Mouse (Mus musculus): ENCODE measurements around the gene Gps2. TPM values are rescaled to one million over a fixed set of nuclear protein-coding genes. Genes with fewer than 3 reads are reported as not detected.

The Gps2 gene
- polyA plus RNA-seq, 1 experiment from 2014 or later, result 99.1 TPM

- 1% methylated on average over 49 of the region's 49 CpGs for WGBS
Observed at GRCm38 (mm10) chr11:69965271-69966005, 51.8 kb downstream of the Gps2 start.

More at GRCm38 (mm10) chr11:69965271-69966005, 51.8 kb downstream of the Gps2 start:
- Histone ChIP-seq H3K4me1 (peaks cover 11% of the 10 kb centered on the region), H3K4me2 (peak overlapping the region; percentile 46), H3K36me3 (replicated peaks) (peaks cover 23% of the 10 kb centered on the region), H3K27ac (no peak overlapping the region), H3K9me3 (no peaks in the 10 kb centered on the region), H3K27me3 (peaks cover 75% of the 10 kb centered on the region), H3K9ac (no peak overlapping the region), H3K4me3 (replicated peaks) (peak overlapping the region; percentile 31)
- ATAC-seq (ENCODE audit: low FRiP score), result no peak

Small RNA genes within 50 kb of the gene (microRNA-seq; reads per million reads assigned to microRNA genes)
- gene Mir6924, result not detected

Other genes with a start within 250 kb of the Gps2 start
- gene Cd68, start 247.7 kb upstream of the Gps2 start, polyA plus RNA-seq (2016; fragmentation: Nextera tagmentation; extraction: Ambion mirVana), result 5.5 TPM in 2 replicates
- gene Eif4a1, start 241.5 kb upstream of the Gps2 start, polyA plus RNA-seq (2016; fragmentation: Nextera tagmentation; extraction: Ambion mirVana), result 694 and 751 TPM in 2 replicates
- 106 and 119 TPM in 2 replicates for gene Senp3, start 231.8 kb upstream of the Gps2 start, polyA plus RNA-seq (2016; fragmentation: Nextera tagmentation; extraction: Ambion mirVana)
- 0.26 TPM in 1 of 2 replicates, not detected in the other for gene Tnfsf13, start 228.1 kb upstream of the Gps2 start, polyA plus RNA-seq (2016; fragmentation: Nextera tagmentation; extraction: Ambion mirVana)
- 1.3 and 1.6 TPM in 2 replicates for gene Tnfsf12, start 218.0 kb upstream of the Gps2 start, polyA plus RNA-seq (2016; fragmentation: Nextera tagmentation; extraction: Ambion mirVana)
- gene Tnfsfm13, start 217.8 kb upstream of the Gps2 start, polyA plus RNA-seq (2016; fragmentation: Nextera tagmentation; extraction: Ambion mirVana), result 0.51 and 0.84 TPM in 2 replicates
- gene Polr2a, start 155.3 kb upstream of the Gps2 start, polyA plus RNA-seq (2016; fragmentation: Nextera tagmentation; extraction: Ambion mirVana), result 31.3 and 35.4 TPM in 2 replicates
- 0.13 and 0.33 TPM in 2 replicates for gene Slc35g3, start 151.9 kb upstream of the Gps2 start, polyA plus RNA-seq (2016; fragmentation: Nextera tagmentation; extraction: Ambion mirVana)
- 1.3 and 1.5 TPM in 2 replicates for gene Zbtb4, start 148.0 kb upstream of the Gps2 start, polyA plus RNA-seq (2016; fragmentation: Nextera tagmentation; extraction: Ambion mirVana)
- 1.2 and 1.8 TPM in 2 replicates for gene Chrnb1, start 117.9 kb upstream of the Gps2 start, polyA plus RNA-seq (2016; fragmentation: Nextera tagmentation; extraction: Ambion mirVana)
- 2.6 and 3.2 TPM in 2 replicates for gene Fgf11, start 112.0 kb upstream of the Gps2 start, polyA plus RNA-seq (2016; fragmentation: Nextera tagmentation; extraction: Ambion mirVana)
- 0.76 and 1.3 TPM in 2 replicates for gene Tmem102, start 108.3 kb upstream of the Gps2 start, polyA plus RNA-seq (2016; fragmentation: Nextera tagmentation; extraction: Ambion mirVana)
- gene Gm39566, start 98.6 kb upstream of the Gps2 start, polyA plus RNA-seq (2016; fragmentation: Nextera tagmentation; extraction: Ambion mirVana), result not detected in 2 replicates
- gene Spem2, start 95.4 kb upstream of the Gps2 start, polyA plus RNA-seq (2016; fragmentation: Nextera tagmentation; extraction: Ambion mirVana), result not detected in 2 replicates
- 0.24 and 0.26 TPM in 2 replicates for gene Spem1, start 91.7 kb upstream of the Gps2 start, polyA plus RNA-seq (2016; fragmentation: Nextera tagmentation; extraction: Ambion mirVana)
- gene Nlgn2, start 76.1 kb upstream of the Gps2 start, polyA plus RNA-seq (2016; fragmentation: Nextera tagmentation; extraction: Ambion mirVana), result 13.3 and 14.0 TPM in 2 replicates
- 285 and 294 TPM in 2 replicates for gene Tmem256, start 75.4 kb upstream of the Gps2 start, polyA plus RNA-seq (2016; fragmentation: Nextera tagmentation; extraction: Ambion mirVana)
- 55.1 and 56.3 TPM in 2 replicates for gene Plscr3, start 67.5 kb upstream of the Gps2 start, polyA plus RNA-seq (2016; fragmentation: Nextera tagmentation; extraction: Ambion mirVana)
- gene Tnk1, start 55.2 kb upstream of the Gps2 start, polyA plus RNA-seq (2016; fragmentation: Nextera tagmentation; extraction: Ambion mirVana), result 0.14 and 0.60 TPM in 2 replicates
- gene Tmem95, start 35.9 kb upstream of the Gps2 start, polyA plus RNA-seq (2016; fragmentation: Nextera tagmentation; extraction: Ambion mirVana), result not detected in 2 replicates
- gene Kctd11, start 32.5 kb upstream of the Gps2 start, polyA plus RNA-seq (2016; fragmentation: Nextera tagmentation; extraction: Ambion mirVana), result 1.7 and 2.5 TPM in 2 replicates
- gene Acap1, start 18.3 kb upstream of the Gps2 start, polyA plus RNA-seq (2016; fragmentation: Nextera tagmentation; extraction: Ambion mirVana), result 0.47 and 0.83 TPM in 2 replicates
- gene 2810408A11Rik, start 12.9 kb upstream of the Gps2 start, polyA plus RNA-seq (2016; fragmentation: Nextera tagmentation; extraction: Ambion mirVana), result 22.4 TPM in 2 replicates
- gene Neurl4, start 12.8 kb upstream of the Gps2 start, polyA plus RNA-seq (2016; fragmentation: Nextera tagmentation; extraction: Ambion mirVana), result 18.9 and 19.3 TPM in 2 replicates
- 1,678 TPM in 2 replicates for gene Eif5a, start 8.1 kb downstream of the Gps2 start, polyA plus RNA-seq (2016; fragmentation: Nextera tagmentation; extraction: Ambion mirVana)
- 7.4 and 8.9 TPM in 2 replicates for gene Ybx2, start 21.9 kb downstream of the Gps2 start, polyA plus RNA-seq (2016; fragmentation: Nextera tagmentation; extraction: Ambion mirVana)
- 13.3 and 15.3 TPM in 2 replicates for gene Slc2a4, start 34.3 kb downstream of the Gps2 start, polyA plus RNA-seq (2016; fragmentation: Nextera tagmentation; extraction: Ambion mirVana)
- gene Cldn7, start 50.9 kb downstream of the Gps2 start, polyA plus RNA-seq (2016; fragmentation: Nextera tagmentation; extraction: Ambion mirVana), result 5.7 and 7.0 TPM in 2 replicates
- gene Ctdnep1, start 67.3 kb downstream of the Gps2 start, polyA plus RNA-seq (2016; fragmentation: Nextera tagmentation; extraction: Ambion mirVana), result 19.9 and 20.7 TPM in 2 replicates
- gene Elp5, start 68.6 kb downstream of the Gps2 start, polyA plus RNA-seq (2016; fragmentation: Nextera tagmentation; extraction: Ambion mirVana), result 129 and 141 TPM in 2 replicates
- gene Gabarap, start 77.3 kb downstream of the Gps2 start, polyA plus RNA-seq (2016; fragmentation: Nextera tagmentation; extraction: Ambion mirVana), result 527 and 539 TPM in 2 replicates
- gene Phf23, start 81.9 kb downstream of the Gps2 start, polyA plus RNA-seq (2016; fragmentation: Nextera tagmentation; extraction: Ambion mirVana), result 91.3 and 99.1 TPM in 2 replicates
- gene Dvl2, start 86.7 kb downstream of the Gps2 start, polyA plus RNA-seq (2016; fragmentation: Nextera tagmentation; extraction: Ambion mirVana), result 45.2 and 46.6 TPM in 2 replicates
- 43.5 and 48.4 TPM in 2 replicates for gene Acadvl, start 101.5 kb downstream of the Gps2 start, polyA plus RNA-seq (2016; fragmentation: Nextera tagmentation; extraction: Ambion mirVana)
- gene Dlg4, start 103.1 kb downstream of the Gps2 start, polyA plus RNA-seq (2016; fragmentation: Nextera tagmentation; extraction: Ambion mirVana), result 20.3 and 24.9 TPM in 2 replicates
- gene Asgr1, start 140.2 kb downstream of the Gps2 start, polyA plus RNA-seq (2016; fragmentation: Nextera tagmentation; extraction: Ambion mirVana), result 0.63 and 0.75 TPM in 2 replicates
- gene Asgr2, start 178.8 kb downstream of the Gps2 start, polyA plus RNA-seq (2016; fragmentation: Nextera tagmentation; extraction: Ambion mirVana), result not detected in 2 replicates
- gene Mgl2, start 216.4 kb downstream of the Gps2 start, polyA plus RNA-seq (2016; fragmentation: Nextera tagmentation; extraction: Ambion mirVana), result not detected in 2 replicates
- gene Clec10a, start 242.3 kb downstream of the Gps2 start, polyA plus RNA-seq (2016; fragmentation: Nextera tagmentation; extraction: Ambion mirVana), result 0.17 and 0.33 TPM in 2 replicates